Mouse (Mus musculus): ENCODE data around the gene Hist1h4j.
A peak's percentile ranks its signal among the peaks of the same experiment; 100 is the strongest.
"Not testable (repeated sequence)": the region's sequence is repeated elsewhere in the genome, so short reads cannot be mapped to it uniquely, and the experiment has no call there.

GRCm38 (mm10) chr13:21721757-21722372 is 13.0 kb upstream of the Hist1h4j start, which contains the start of gene Hist1h2bm:
- TF ChIP-seq GATA1 (IDR thresholded peaks at IDR 0.05; ENCODE audit: low read depth, low read length): 0 out of 2 replicates have a peak, but pooled peaks have one; percentile 23
- not testable (repeated sequence) for TF ChIP-seq CTCF (IDR thresholded peaks at IDR 0.05 in 2 of 3, conservative IDR thresholded peaks at IDR 0.05 in 1 of 3; ENCODE audit: control insufficient read depth in 1 of 3, insufficient read depth in 1 of 3, low read depth in 2 of 3, low read length in 3 of 3, poor library complexity in 1 of 3, severe bottlenecking in 1 of 3); RAD21 (IDR thresholded peaks at IDR 0.05; ENCODE audit: low read depth, low read length); GABPA (IDR thresholded peaks at IDR 0.05; ENCODE audit: low read depth, low read length)
- TF ChIP-seq POLR2A (IDR thresholded peaks at IDR 0.05; ENCODE audit: control insufficient read depth in 1 of 2, insufficient read depth in 1 of 2, low read depth in 1 of 2, low read length in 2 of 2, poor library complexity in 1 of 2): peak in 1 of 2 experiments; percentile 92; a peak in 3 of 4 replicates
- TF ChIP-seq TBP (IDR thresholded peaks at IDR 0.05; ENCODE audit: low read depth, low read length): peak; percentile 99
